Mouse (Mus musculus) midbrain, embryonic 14.5 days (tissue): Measurements from ENCODE around the gene Osbpl3. TPM values are rescaled to one million over a fixed set of nuclear protein-coding genes. Genes with fewer than 3 reads are reported as not detected.

Experiments used
- ATAC-seq: fragments of 200-750 bp; cut with Nextera tagmentation; 2 replicates; pipeline ENCODE4 v1.8.0; 2017; ENCODE audit warnings: moderate number of reproducible peaks, moderate library complexity; ENCODE audit not compliant: low FRiP score, low TSS enrichment
- DNase-seq: peaks from one replicate; pipeline ENCODE4 v3.0.0-alpha.2; 2015
- H3K27ac ChIP-seq: fragments of 300-500 bp; sonication (generic); replicated peaks from 2 replicates; pipeline ENCODE4 v1.5.1; 2014; ENCODE audit warnings: mild to moderate bottlenecking, low read depth, low read length, moderate library complexity
- H3K27me3 ChIP-seq: fragments of 300-500 bp; sonication (generic); 2 replicates; pipeline ENCODE4 v1.6.1; 2014; ENCODE audit warnings: low read length, control low read depth, mixed read lengths; ENCODE audit not compliant: control insufficient read depth, insufficient read depth
- H3K36me3 ChIP-seq: fragments of 300-500 bp; sonication (generic); 2 replicates; pipeline ENCODE4 v1.6.1; 2014; ENCODE audit warnings: low read length, control low read depth; ENCODE audit not compliant: control insufficient read depth, insufficient read depth
- H3K4me1 ChIP-seq: fragments of 300-500 bp; sonication (generic); 2 replicates; pipeline ENCODE4 v1.6.1; 2014; ENCODE audit warnings: mild to moderate bottlenecking, antibody characterized with exemption, low read length, control low read depth; ENCODE audit not compliant: control insufficient read depth, insufficient read depth
- H3K4me2 ChIP-seq: fragments of 300-500 bp; sonication (generic); 2 replicates; pipeline ENCODE4 v1.6.1; 2014; ENCODE audit warnings: mild to moderate bottlenecking, low read length, moderate library complexity
- H3K4me3 ChIP-seq: fragments of 300-500 bp; sonication (generic); replicated peaks from 2 replicates; pipeline ENCODE4 v1.5.1; 2014; ENCODE audit warnings: low read depth, low read length
- H3K9ac ChIP-seq: fragments of 300-500 bp; sonication (generic); replicated peaks from 2 replicates; pipeline ENCODE4 v1.6.1; 2014; ENCODE audit warnings: mild to moderate bottlenecking, low read length, moderate library complexity
- H3K9me3 ChIP-seq: fragments of 300-500 bp; sonication (generic); 2 replicates; pipeline ENCODE4 v1.6.1; 2016; ENCODE audit warnings: low read length, control low read depth, mixed read lengths; ENCODE audit not compliant: control insufficient read depth
- WGBS: fragments of 180-500 bp; shearing (Covaris S2); extraction: QIAGEN DNeasy Blood & Tissue Kit; methylation state at CpG from one replicate; pipeline ENCODE4 v1.1.7; 2014; 5-methylcytosine and 5-hydroxymethylcytosine counted together
- polyA plus RNA-seq: library from polyadenylated mRNA; unstranded; fragments of >200 nt; fragmentation: Nextera tagmentation; extraction: Ambion mirVana; gene quantifications from 2 replicates; pipeline ENCODE4 v1.2.1, GENCODE M21; 2014

Osbpl3 gene
- polyA plus RNA-seq, 1 experiment from 2014 or later: 5.5 TPM

DNA sequence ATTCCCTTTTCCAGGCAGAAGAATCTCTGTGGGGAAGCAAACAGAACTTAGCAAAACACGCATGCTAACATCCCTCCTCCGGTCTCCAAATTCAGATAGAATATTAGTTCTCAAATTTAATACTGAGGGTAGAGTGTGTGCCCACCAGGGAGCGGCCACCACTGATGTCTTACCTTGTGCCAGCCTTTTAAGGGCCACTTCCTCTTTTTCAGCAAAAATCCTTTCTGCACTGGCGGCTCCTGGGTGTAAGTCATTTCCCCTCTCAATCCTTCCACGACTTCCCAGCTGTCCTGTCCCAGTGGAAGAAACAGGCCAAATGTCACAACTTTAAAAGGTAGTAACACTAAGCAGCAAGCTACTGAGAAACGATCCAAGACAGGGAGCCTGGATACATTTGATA lies 103.2 kb downstream of the Osbpl3 start:
- 73% methylated on average over 6 of the region's 6 CpGs for WGBS
- H3K4me2 ChIP-seq: no peak overlapping the region
- H3K4me3 ChIP-seq: no peak overlapping the region
- peaks cover 12% of the 10 kb centered on the region for H3K4me1 ChIP-seq
- no peaks in the 10 kb centered on the region for H3K27me3 ChIP-seq
- no peaks in the 10 kb centered on the region for H3K36me3 ChIP-seq
- DNase-seq: no peak
- H3K27ac ChIP-seq: no peak overlapping the region
- no peaks in the 10 kb centered on the region for H3K9me3 ChIP-seq
- no peak for ATAC-seq
- H3K9ac ChIP-seq: no peak overlapping the region

DNA sequence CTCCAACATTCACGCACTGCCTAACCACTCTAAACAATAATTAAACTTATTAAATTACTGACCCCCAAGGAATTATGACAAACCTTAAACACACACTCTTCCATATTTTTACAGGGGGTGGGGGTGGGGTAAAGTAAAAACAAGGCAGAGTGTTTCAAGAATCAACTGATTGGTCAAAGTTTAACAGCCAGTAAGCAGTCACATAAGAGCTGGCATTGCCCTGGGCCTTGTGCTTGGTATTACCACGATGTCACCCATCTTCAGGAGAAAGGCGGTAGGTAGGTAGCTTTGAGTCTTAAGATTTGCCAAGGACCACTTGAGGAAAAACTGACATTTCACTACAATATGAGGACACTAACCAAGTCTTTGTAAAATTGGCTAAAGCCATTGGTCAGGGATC lies 105.1 kb downstream of the Osbpl3 start:
- H3K4me3 ChIP-seq: no peak overlapping the region

DNA sequence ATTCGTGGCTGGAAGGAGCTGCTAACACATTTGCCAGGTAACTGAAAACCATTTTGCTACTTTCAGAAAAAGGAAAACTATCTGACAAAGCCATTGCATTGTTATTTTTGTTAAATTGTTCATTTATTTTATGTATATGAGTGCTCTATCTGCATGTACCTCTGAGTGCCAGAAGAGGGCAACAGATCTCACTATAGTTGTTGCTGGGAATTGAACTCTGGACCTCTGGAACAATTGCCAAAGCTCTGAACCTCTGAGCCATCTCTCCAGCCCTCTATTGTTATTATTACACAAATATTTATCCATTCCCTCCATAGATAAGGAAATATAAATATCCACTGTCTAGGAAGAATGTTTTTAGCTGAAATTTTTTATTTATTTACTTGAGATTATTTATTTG lies 107.4 kb downstream of the Osbpl3 start:
- Histone ChIP-seq H3K27ac (no peak overlapping the region), H3K27me3 (no peaks in the 10 kb centered on the region), H3K4me3 (no peak overlapping the region), H3K4me1 (no peaks in the 10 kb centered on the region), H3K36me3 (no peaks in the 10 kb centered on the region), H3K9ac (no peak overlapping the region), H3K9me3 (no peaks in the 10 kb centered on the region), H3K4me2 (no peak overlapping the region)
- ATAC-seq: no peak
- no peak for DNase-seq
- WGBS: 87% methylated on average over 1 of the region's 1 CpGs

More for the DNA sequence above, 105.1 kb downstream of the Osbpl3 start:
- H3K27me3 ChIP-seq: no peaks in the 10 kb centered on the region
- ATAC-seq (no peak), DNase-seq (no peak)
- no peaks in the 10 kb centered on the region for H3K9me3 ChIP-seq
- H3K4me1 ChIP-seq: peaks cover 12% of the 10 kb centered on the region
- H3K27ac ChIP-seq: no peak overlapping the region
- no peak overlapping the region for H3K4me2 ChIP-seq
- no peaks in the 10 kb centered on the region for H3K36me3 ChIP-seq
- H3K9ac ChIP-seq: no peak overlapping the region
- WGBS: 92% methylated on average over 3 of the region's 3 CpGs

DNA sequence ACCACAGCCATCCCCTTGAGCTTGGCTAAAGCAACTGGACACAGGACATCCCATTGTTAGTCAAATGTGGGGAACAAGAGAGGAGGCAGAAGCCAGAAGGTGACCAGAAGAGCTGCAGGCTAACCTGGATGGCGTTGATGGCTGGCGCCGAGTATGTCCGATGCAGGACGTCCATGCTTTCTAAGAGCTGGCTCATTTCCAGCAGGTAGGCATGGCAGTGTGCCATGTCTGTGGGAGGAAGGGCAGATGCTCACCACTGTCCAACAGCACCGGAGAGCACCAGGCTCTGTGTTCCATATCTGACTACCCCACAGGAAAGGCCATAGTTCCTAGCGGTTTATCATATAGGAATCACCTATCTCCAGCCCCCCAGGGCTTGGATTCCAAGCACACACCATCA lies 109.8 kb downstream of the Osbpl3 start:
- WGBS: 92% methylated on average over 7 of the region's 7 CpGs
- no peak overlapping the region for H3K4me3 ChIP-seq
- no peaks in the 10 kb centered on the region for H3K9me3 ChIP-seq
- H3K9ac ChIP-seq: no peak overlapping the region
- no peak for DNase-seq
- H3K27ac ChIP-seq: no peak overlapping the region
- H3K4me2 ChIP-seq: no peak overlapping the region
- ATAC-seq: no peak
- H3K4me1 ChIP-seq: no peaks in the 10 kb centered on the region
- no peaks in the 10 kb centered on the region for H3K36me3 ChIP-seq
- H3K27me3 ChIP-seq: no peaks in the 10 kb centered on the region

DNA sequence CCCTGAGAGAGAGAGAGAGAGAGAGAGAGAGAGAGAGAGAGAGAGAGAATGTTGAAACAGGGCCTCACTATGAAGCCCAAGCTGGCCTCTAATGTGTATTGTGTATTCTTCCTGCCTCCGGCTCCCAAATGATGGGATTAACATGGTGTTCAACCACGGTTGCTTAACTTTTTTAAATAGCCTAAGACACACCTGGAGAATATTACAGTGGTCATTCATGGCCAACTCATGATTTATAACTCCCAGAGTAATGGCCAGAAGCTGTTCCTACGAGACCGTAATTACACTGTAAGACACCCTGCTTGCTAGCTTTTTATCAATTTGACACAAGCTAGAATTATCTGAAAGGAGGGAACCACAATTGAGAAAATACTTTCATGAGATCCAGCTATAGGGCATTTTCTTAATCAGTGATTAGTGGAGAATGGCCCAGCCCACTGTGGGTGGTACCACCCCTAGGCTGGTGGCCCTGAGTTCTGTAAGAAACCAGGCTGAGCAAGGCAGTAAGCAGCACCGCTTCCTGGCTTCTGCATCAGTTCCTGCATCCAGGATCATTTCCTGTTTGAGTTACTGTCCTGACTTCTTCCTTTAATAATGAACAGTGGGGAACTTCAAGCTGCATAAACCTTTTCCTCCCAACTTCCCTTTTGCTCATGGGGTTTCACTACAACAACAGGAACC lies 115.6 kb downstream of the Osbpl3 start:
- 72% methylated on average over 5 of the region's 5 CpGs for WGBS
- no peaks in the 10 kb centered on the region for H3K9me3 ChIP-seq
- H3K36me3 ChIP-seq: no peaks in the 10 kb centered on the region
- no peak overlapping the region for H3K27ac ChIP-seq
- H3K4me2 ChIP-seq: no peak overlapping the region
- H3K4me3 ChIP-seq: no peak overlapping the region
- DNase-seq: no peak
- H3K9ac ChIP-seq: no peak overlapping the region
- no peaks in the 10 kb centered on the region for H3K4me1 ChIP-seq
- ATAC-seq: no peak
- H3K27me3 ChIP-seq: no peaks in the 10 kb centered on the region

DNA sequence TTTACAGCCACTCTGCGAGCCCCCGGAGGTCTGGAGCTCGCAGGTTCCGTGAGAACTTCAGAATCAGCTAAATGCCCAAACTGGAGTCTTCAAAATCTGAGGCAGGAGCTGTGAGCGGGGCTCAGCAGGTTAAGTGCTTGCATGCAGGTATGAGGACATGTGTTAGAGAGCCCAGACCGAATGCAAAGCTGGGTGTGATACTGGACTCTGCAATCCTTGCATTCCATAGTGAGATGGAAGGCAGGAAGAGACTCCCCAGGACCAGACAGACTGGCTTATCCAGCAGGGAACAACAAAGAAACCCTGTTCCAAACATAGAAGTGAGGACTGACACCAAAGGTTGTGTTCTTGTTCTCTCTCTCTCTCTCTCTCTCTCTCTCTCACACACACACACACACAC lies 118.6 kb downstream of the Osbpl3 start:
- no peak for ATAC-seq

DNA sequence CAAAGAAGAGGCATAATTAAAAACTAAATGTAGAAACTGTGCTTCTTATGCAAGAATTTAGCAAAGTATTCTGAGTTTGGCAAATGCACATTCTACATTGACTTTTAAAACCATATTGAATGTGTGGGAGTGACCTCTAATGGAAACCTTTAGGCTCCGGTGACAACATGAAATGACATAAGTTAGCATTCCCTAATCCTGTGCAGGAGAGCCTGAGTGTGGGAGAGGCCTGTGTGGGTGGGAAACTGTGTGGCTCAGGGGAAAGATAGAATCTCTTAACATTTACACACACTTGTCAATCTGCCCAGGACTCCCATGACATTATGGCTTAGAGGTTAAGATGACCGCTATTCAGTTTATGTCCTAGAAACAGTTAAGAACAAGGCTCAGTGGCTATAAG lies 119.6 kb downstream of the Osbpl3 start:
- Histone ChIP-seq H3K27me3 (no peaks in the 10 kb centered on the region), H3K36me3 (no peaks in the 10 kb centered on the region), H3K9ac (no peak overlapping the region), H3K27ac (no peak overlapping the region), H3K9me3 (no peaks in the 10 kb centered on the region), H3K4me3 (no peak overlapping the region), H3K4me1 (no peaks in the 10 kb centered on the region), H3K4me2 (no peak overlapping the region)
- WGBS: 88% methylated on average over 2 of the region's 2 CpGs
- DNase-seq (no peak), ATAC-seq (no peak)

More for the DNA sequence above, 118.6 kb downstream of the Osbpl3 start:
- Histone ChIP-seq H3K4me3 (no peak overlapping the region), H3K9me3 (no peaks in the 10 kb centered on the region), H3K27me3 (no peaks in the 10 kb centered on the region), H3K36me3 (no peaks in the 10 kb centered on the region), H3K4me2 (no peak overlapping the region), H3K27ac (no peak overlapping the region), H3K4me1 (no peaks in the 10 kb centered on the region), H3K9ac (no peak overlapping the region)
- WGBS: 96% methylated on average over 6 of the region's 6 CpGs
- no peak for DNase-seq

DNA sequence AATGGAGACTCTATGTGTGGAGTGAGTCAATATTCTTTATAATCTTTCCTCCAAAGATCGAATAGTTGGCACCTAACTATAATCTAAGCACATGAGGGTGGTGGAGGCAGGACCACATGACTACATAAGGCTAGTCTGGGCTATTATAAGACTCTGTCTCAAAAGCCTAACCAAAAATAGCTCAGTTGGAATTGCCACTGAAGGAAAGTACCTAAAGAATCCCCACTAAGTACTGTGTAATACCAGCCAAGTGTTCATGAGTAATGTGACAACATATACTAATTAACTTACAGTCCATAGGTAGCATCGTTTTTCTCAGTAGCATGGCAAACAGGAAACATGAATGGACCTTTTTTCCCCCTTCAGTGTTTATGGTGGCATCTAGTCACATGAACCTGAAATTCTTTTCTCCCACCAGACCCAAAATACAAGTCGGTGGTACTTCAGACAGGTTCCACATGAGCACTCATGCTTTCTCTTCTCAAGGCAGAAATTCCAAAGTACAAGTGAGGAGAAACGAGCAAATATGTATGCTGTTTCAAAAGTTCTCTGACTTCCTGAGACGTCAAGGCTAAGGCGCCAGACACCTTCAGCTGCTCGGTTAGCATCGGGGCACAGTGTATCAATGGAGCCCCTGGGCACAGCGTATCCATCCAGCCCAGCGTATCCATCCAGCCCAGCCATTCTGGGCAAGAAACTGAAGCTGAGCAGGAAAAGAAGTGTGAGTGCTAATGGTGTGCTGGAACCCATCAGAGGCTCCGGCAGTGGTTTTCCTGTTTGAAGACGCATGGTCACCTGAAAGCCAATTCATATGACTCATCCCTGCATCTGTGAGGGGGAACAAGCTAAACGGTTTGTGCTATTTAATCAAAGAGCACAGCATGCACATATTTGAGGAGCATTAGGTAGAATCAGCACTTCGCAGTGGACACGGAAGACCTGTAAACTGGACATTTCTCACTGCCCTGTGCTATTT lies 120.9 kb downstream of the Osbpl3 start:
- no peak for ATAC-seq
- H3K36me3 ChIP-seq: no peaks in the 10 kb centered on the region
- no peak overlapping the region for H3K9ac ChIP-seq
- no peaks in the 10 kb centered on the region for H3K27me3 ChIP-seq
- WGBS: 91% methylated on average over 15 of the region's 15 CpGs
- no peak for DNase-seq
- no peak overlapping the region for H3K27ac ChIP-seq
- no peak overlapping the region for H3K4me2 ChIP-seq
- no peaks in the 10 kb centered on the region for H3K9me3 ChIP-seq
- H3K4me3 ChIP-seq: no peak overlapping the region
- H3K4me1 ChIP-seq: no peaks in the 10 kb centered on the region
